In genomic region chr10:82858691-82859532, GRCm38 (mm10) we compare ENCODE assay signal across 8 mouse cellular contexts. TPM values are rescaled to one million over a fixed set of nuclear protein-coding genes. Genes with fewer than 3 reads are reported as not detected.
DNase-seq lines count a peak whose midpoint lies in the region; ATAC-seq and TF ChIP-seq lines count a peak whose summit lies in the region.

No protein-coding gene starts in this region.

- peak; percentile 95 for TF ChIP-seq POLR2A in bone marrow, adult 2 months (IDR thresholded peaks at IDR 0.05; ENCODE audit: borderline replicate concordance, control insufficient read depth, low read depth, low read length)

- H3K9ac ChIP-seq in embryonic facial prominence, embryonic 15.5 days, result peak overlapping the region; percentile 62
- H3K9ac ChIP-seq in kidney, embryonic 14.5 days (ENCODE audit: low read depth, low read length), result peak overlapping the region; percentile 73
- peak overlapping the region; percentile 41 for H3K9ac ChIP-seq in limb, embryonic 15.5 days

- peak; percentile 84 for ATAC-seq in embryonic facial prominence, embryonic 15.5 days (ENCODE audit: insufficient number of reproducible peaks, low FRiP score, low TSS enrichment, low read depth)
- peak; percentile 83 for ATAC-seq in kidney, embryonic 14.5 days (ENCODE audit: low FRiP score, low TSS enrichment)
- peak; percentile 79 for ATAC-seq in limb, embryonic 15.5 days (ENCODE audit: insufficient number of reproducible peaks, low FRiP score, low TSS enrichment, low read depth)

- peaks cover 5% of the 10 kb centered on the region; the same call in 1 of the 2 replicates for H3K36me3 ChIP-seq in embryonic facial prominence, embryonic 15.5 days
- peaks cover 6% of the 10 kb centered on the region for H3K36me3 ChIP-seq in kidney, embryonic 14.5 days (ENCODE audit: control insufficient read depth, insufficient read depth, low read length)
- H3K36me3 ChIP-seq in limb, embryonic 15.5 days, result peaks cover 7% of the 10 kb centered on the region; the same call in 1 of the 2 replicates

- TF ChIP-seq CTCF in bone marrow, adult 2 months (IDR thresholded peaks at IDR 0.05; ENCODE audit: control insufficient read depth, insufficient read depth, low read length), result 0 out of 2 replicates have a peak, but pooled peaks have one; percentile 1

- peaks cover 2% of the 10 kb centered on the region for H3K4me1 ChIP-seq in bone marrow, adult 2 months (ENCODE audit: control insufficient read depth, insufficient read depth, low read length)
- peaks cover 29% of the 10 kb centered on the region for H3K4me1 ChIP-seq in embryonic facial prominence, embryonic 15.5 days
- H3K4me1 ChIP-seq in kidney, embryonic 14.5 days (ENCODE audit: control insufficient read depth, insufficient read depth, low read length), result peaks cover 12% of the 10 kb centered on the region
- peaks cover 35% of the 10 kb centered on the region for H3K4me1 ChIP-seq in limb, embryonic 15.5 days

- H3K4me2 ChIP-seq in embryonic facial prominence, embryonic 15.5 days (replicated peaks), result peak overlapping the region; percentile 72
- H3K4me2 ChIP-seq in kidney, embryonic 14.5 days (replicated peaks; ENCODE audit: low read depth, low read length), result peak overlapping the region; percentile 81
- peak overlapping the region; percentile 58 for H3K4me2 ChIP-seq in limb, embryonic 15.5 days

- under 1% methylated on average over 49 of the region's 49 CpGs for WGBS in bone marrow, adult 2 months
- under 1% methylated on average over 49 of the region's 49 CpGs for WGBS in embryonic facial prominence, embryonic 15.5 days
- under 1% methylated on average over 49 of the region's 49 CpGs for WGBS in kidney, embryonic 14.5 days
- WGBS in limb, embryonic 15.5 days, result under 1% methylated on average over 49 of the region's 49 CpGs

- no peaks in the 10 kb centered on the region for H3K27me3 ChIP-seq in embryonic facial prominence, embryonic 15.5 days
- H3K27me3 ChIP-seq in kidney, embryonic 14.5 days (ENCODE audit: control insufficient read depth, insufficient read depth, low read length), result no peaks in the 10 kb centered on the region
- H3K27me3 ChIP-seq in limb, embryonic 15.5 days, result no peaks in the 10 kb centered on the region

- no peaks in the 10 kb centered on the region for H3K9me3 ChIP-seq in embryonic facial prominence, embryonic 15.5 days (replicated peaks)
- H3K9me3 ChIP-seq in kidney, embryonic 14.5 days (ENCODE audit: control insufficient read depth, low read length), result no peaks in the 10 kb centered on the region
- H3K9me3 ChIP-seq in limb, embryonic 15.5 days, result no peaks in the 10 kb centered on the region

- peak overlapping the region; percentile 82 for H3K27ac ChIP-seq in bone marrow, adult 2 months (ENCODE audit: control insufficient read depth, insufficient read depth, low read depth, low read length, poor library complexity)
- peak overlapping the region; percentile 91 for H3K27ac ChIP-seq in embryonic facial prominence, embryonic 15.5 days (replicated peaks)
- peak overlapping the region; percentile 96 for H3K27ac ChIP-seq in kidney, embryonic 14.5 days (ENCODE audit: low read depth, low read length)
- peak overlapping the region; percentile 90 for H3K27ac ChIP-seq in limb, embryonic 15.5 days

- H3K4me3 ChIP-seq in bone marrow, adult 2 months (replicated peaks; ENCODE audit: control insufficient read depth, low read depth, low read length), result peak overlapping the region; percentile 87
- peak overlapping the region; percentile 69 for H3K4me3 ChIP-seq in embryonic facial prominence, embryonic 15.5 days (replicated peaks)
- H3K4me3 ChIP-seq in kidney, embryonic 14.5 days (ENCODE audit: low read length), result peak overlapping the region; percentile 78
- peak overlapping the region; percentile 80 for H3K4me3 ChIP-seq in limb, embryonic 15.5 days

- DNase-seq in 416B (ENCODE audit: low read depth), result peak; percentile 97
- DNase-seq in heart, adult 9 months (ENCODE audit: low spot score in 2 of 2), result peak; percentile 96
- peak; percentile 81 to 85 for DNase-seq in monocyte, adult 2 months (ENCODE audit: low read depth in 1 of 2, low spot score in 2 of 2)
- peak; percentile 77 to 83 for DNase-seq in spleen, postnatal 36 days (ENCODE audit: low spot score in 2 of 2)

RNA-seq across cellular contexts. Expression of gene Eid3, which starts 7.5 kb away (rescaled TPM):
- polyA plus RNA-seq in bone marrow, adult 2 months (2011; ENCODE audit: insufficient read depth, insufficient read length, low replicate concordance, missing spikeins), result 2.0 and 5.8 TPM in 2 replicates
- 0.55 and 0.65 TPM in 2 replicates for polyA plus RNA-seq in embryonic facial prominence, embryonic 15.5 days (2015; fragmentation: Nextera tagmentation; extraction: Ambion mirVana)
- polyA plus RNA-seq in kidney, embryonic 14.5 days (2014; fragmentation: Nextera tagmentation; extraction: Ambion mirVana), result 0.34 and 0.81 TPM in 2 replicates
- 0.12 TPM in 1 of 2 replicates, not detected in the other for polyA plus RNA-seq in limb, embryonic 15.5 days (2015; fragmentation: Nextera tagmentation; extraction: Ambion mirVana)

RNA-seq across cellular contexts. Expression of gene Txnrd1, which starts 25.2 kb away (rescaled TPM):
- 13.1 and 20.2 TPM in 2 replicates for polyA plus RNA-seq in bone marrow, adult 2 months (2011; ENCODE audit: insufficient read depth, insufficient read length, low replicate concordance, missing spikeins)
- 74.3 and 78.9 TPM in 2 replicates for polyA plus RNA-seq in embryonic facial prominence, embryonic 15.5 days (2015; fragmentation: Nextera tagmentation; extraction: Ambion mirVana)
- 72.4 and 136 TPM in 2 replicates for polyA plus RNA-seq in kidney, embryonic 14.5 days (2014; fragmentation: Nextera tagmentation; extraction: Ambion mirVana)
- 61.1 and 68.8 TPM in 2 replicates for polyA plus RNA-seq in limb, embryonic 15.5 days (2015; fragmentation: Nextera tagmentation; extraction: Ambion mirVana)

Comparison
In these comparisons a context has a peak if more than half of its experiments do, and no peak if none do; other contexts are left out.
1. Peak in every context shown above with its lines: DNase-seq, ATAC-seq, H3K4me3 ChIP-seq and H3K27ac ChIP-seq.